Mouse (Mus musculus) forebrain, embryonic 14.5 days (tissue): ENCODE results near the gene Garnl3. TPM values are rescaled to one million over a fixed set of nuclear protein-coding genes. Genes with fewer than 3 reads are reported as not detected.

Experiments used
- ATAC-seq: fragments of 200-750 bp; cut with Nextera tagmentation; 2 replicates; pipeline ENCODE4 v1.8.0; 2017; ENCODE audit warnings: mild to moderate bottlenecking, moderate library complexity
- DNase-seq: peaks from one replicate; pipeline ENCODE4 v3.0.0-alpha.2; 2015; ENCODE audit warnings: low spot score
- H3K27ac ChIP-seq: fragments of 300-500 bp; sonication (generic); 2 replicates; pipeline ENCODE4 v1.5.1; 2014; ENCODE audit warnings: low read depth, mild to moderate bottlenecking, control low read depth, low read length, moderate library complexity
- H3K27me3 ChIP-seq: fragments of 300-500 bp; sonication (generic); replicated peaks from 2 replicates; pipeline ENCODE4 v1.6.1; 2014; ENCODE audit warnings: low read length, control low read depth, mixed read lengths; ENCODE audit not compliant: control insufficient read depth, insufficient read depth
- H3K36me3 ChIP-seq: fragments of 300-500 bp; sonication (generic); 2 replicates; pipeline ENCODE4 v1.6.1; 2014; ENCODE audit warnings: low read length, control low read depth; ENCODE audit not compliant: control insufficient read depth, insufficient read depth
- H3K4me1 ChIP-seq: fragments of 300-500 bp; sonication (generic); 2 replicates; pipeline ENCODE4 v1.6.1; 2014; ENCODE audit warnings: antibody characterized with exemption, low read length, control low read depth; ENCODE audit not compliant: control insufficient read depth, insufficient read depth
- H3K4me2 ChIP-seq: fragments of 300-500 bp; sonication (generic); 2 replicates; pipeline ENCODE4 v1.6.1; 2014; ENCODE audit warnings: mild to moderate bottlenecking, control low read depth, low read length
- H3K4me3 ChIP-seq: fragments of 300-500 bp; sonication (generic); 2 replicates; pipeline ENCODE4 v1.5.1; 2014; ENCODE audit warnings: low read depth, low read length, control low read depth
- H3K9ac ChIP-seq: fragments of 300-500 bp; sonication (generic); 2 replicates; pipeline ENCODE4 v1.6.1; 2014; ENCODE audit warnings: mild to moderate bottlenecking, low read length, control low read depth, moderate library complexity
- H3K9me3 ChIP-seq: fragments of 300-500 bp; sonication (generic); replicated peaks from 2 replicates; pipeline ENCODE4 v1.6.1; 2016; ENCODE audit warnings: low read length, control low read depth, mixed read lengths; ENCODE audit not compliant: control insufficient read depth
- WGBS: fragments of 180-500 bp; shearing (Covaris S2); extraction: QIAGEN DNeasy Blood & Tissue Kit; methylation state at CpG from one replicate; pipeline ENCODE4 v1.1.7; 2014; 5-methylcytosine and 5-hydroxymethylcytosine counted together
- polyA plus RNA-seq: library from polyadenylated mRNA; unstranded; fragments of >200 nt; fragmentation: Nextera tagmentation; extraction: Ambion mirVana; gene quantifications from 2 replicates; pipeline ENCODE4 v1.2.1, GENCODE M21; 2014

Garnl3 gene
- polyA plus RNA-seq, 1 experiment from 2014 or later: 21.3 TPM

- Histone ChIP-seq H3K9ac (no peak overlapping the region), H3K27me3 (no peaks in the 10 kb centered on the region), H3K9me3 (no peaks in the 10 kb centered on the region), H3K27ac (no peak overlapping the region), H3K4me1 (peaks cover 8% of the 10 kb centered on the region; the same call in 1 of the 2 replicates), H3K36me3 (peaks cover 47% of the 10 kb centered on the region), H3K4me3 (no peak overlapping the region), H3K4me2 (no peak overlapping the region)
- no peak for DNase-seq
- ATAC-seq: no peak
- 89% methylated on average over 10 of the region's 10 CpGs for WGBS
Observed at GRCm38 (mm10) chr2:33173126-33173525, 41.7 kb upstream of the Garnl3 start.

GRCm38 (mm10) chr2:33170777-33171565 lies 39.5 kb upstream of the Garnl3 start:
- H3K27ac ChIP-seq: peak overlapping the region; percentile 41; the same call in 1 of the 2 replicates
- no peaks in the 10 kb centered on the region for H3K9me3 ChIP-seq
- H3K4me1 ChIP-seq: 0 out of 2 replicates have a peak, but pooled peaks cover 5% of the 10 kb centered on the region
- ATAC-seq: peak; percentile 76
- no peak overlapping the region for H3K4me3 ChIP-seq
- no peak overlapping the region for H3K9ac ChIP-seq
- no peak overlapping the region for H3K4me2 ChIP-seq
- H3K27me3 ChIP-seq: no peaks in the 10 kb centered on the region
- DNase-seq: peak; percentile 71
- WGBS: 14% methylated on average over 10 of the region's 10 CpGs
- peaks cover 56% of the 10 kb centered on the region for H3K36me3 ChIP-seq

GRCm38 (mm10) chr2:33169445-33169844 lies 38.0 kb upstream of the Garnl3 start:
- H3K9me3 ChIP-seq: no peaks in the 10 kb centered on the region
- H3K9ac ChIP-seq: no peak overlapping the region
- no peak for ATAC-seq
- H3K4me1 ChIP-seq: 0 out of 2 replicates have a peak, but pooled peaks cover 5% of the 10 kb centered on the region
- DNase-seq: no peak
- H3K4me2 ChIP-seq: no peak overlapping the region
- no peak overlapping the region for H3K27ac ChIP-seq
- H3K36me3 ChIP-seq: peaks cover 56% of the 10 kb centered on the region
- no peaks in the 10 kb centered on the region for H3K27me3 ChIP-seq
- 78% methylated on average over 6 of the region's 6 CpGs for WGBS
- H3K4me3 ChIP-seq: no peak overlapping the region

GRCm38 (mm10) chr2:33167060-33167459 lies 35.6 kb upstream of the Garnl3 start:
- peaks cover 36% of the 10 kb centered on the region for H3K36me3 ChIP-seq
- WGBS: 95% methylated on average over 3 of the region's 3 CpGs
- ATAC-seq: no peak

GRCm38 (mm10) chr2:33165710-33166374 lies 34.4 kb upstream of the Garnl3 start:
- peak overlapping the region; percentile 44; the same call in 1 of the 2 replicates for H3K27ac ChIP-seq
- ATAC-seq: no peak
- no peak overlapping the region for H3K4me3 ChIP-seq
- 67% methylated on average over 7 of the region's 7 CpGs for WGBS
- H3K4me1 ChIP-seq: 0 out of 2 replicates have a peak, but pooled peaks cover 1% of the 10 kb centered on the region
- H3K9me3 ChIP-seq: no peaks in the 10 kb centered on the region
- DNase-seq: peak; percentile 16
- peaks cover 25% of the 10 kb centered on the region for H3K36me3 ChIP-seq
- H3K4me2 ChIP-seq: no peak overlapping the region
- H3K27me3 ChIP-seq: no peaks in the 10 kb centered on the region
- no peak overlapping the region for H3K9ac ChIP-seq

More at GRCm38 (mm10) chr2:33167060-33167459, 35.6 kb upstream of the Garnl3 start:
- H3K4me3 ChIP-seq: no peak overlapping the region
- H3K27me3 ChIP-seq: no peaks in the 10 kb centered on the region
- no peak overlapping the region for H3K4me2 ChIP-seq
- no peaks in the 10 kb centered on the region for H3K9me3 ChIP-seq
- H3K9ac ChIP-seq: no peak overlapping the region
- DNase-seq: no peak
- H3K27ac ChIP-seq: no peak overlapping the region
- 0 out of 2 replicates have a peak, but pooled peaks cover 5% of the 10 kb centered on the region for H3K4me1 ChIP-seq

GRCm38 (mm10) chr2:33165229-33165628 lies 33.8 kb upstream of the Garnl3 start:
- H3K4me2 ChIP-seq: no peak overlapping the region
- H3K9ac ChIP-seq: no peak overlapping the region
- peak overlapping the region; percentile 44; the same call in 1 of the 2 replicates for H3K27ac ChIP-seq
- WGBS: 93% methylated on average over 4 of the region's 4 CpGs
- H3K27me3 ChIP-seq: no peaks in the 10 kb centered on the region
- ATAC-seq: no peak
- no peak overlapping the region for H3K4me3 ChIP-seq
- H3K9me3 ChIP-seq: no peaks in the 10 kb centered on the region
- H3K4me1 ChIP-seq: no peaks in the 10 kb centered on the region
- DNase-seq: no peak
- H3K36me3 ChIP-seq: peaks cover 21% of the 10 kb centered on the region

- H3K4me2 ChIP-seq: no peak overlapping the region
- ATAC-seq (no peak), DNase-seq (no peak)
- H3K9me3 ChIP-seq: no peaks in the 10 kb centered on the region
- 76% methylated on average over 3 of the region's 3 CpGs for WGBS
- H3K27ac ChIP-seq: no peak overlapping the region
- H3K4me3 ChIP-seq: no peak overlapping the region
- peaks cover 20% of the 10 kb centered on the region for H3K36me3 ChIP-seq
- H3K4me1 ChIP-seq: no peaks in the 10 kb centered on the region
- no peaks in the 10 kb centered on the region for H3K27me3 ChIP-seq
- no peak overlapping the region for H3K9ac ChIP-seq
Observed at GRCm38 (mm10) chr2:33164646-33165045, 33.2 kb upstream of the Garnl3 start.

- DNase-seq: peak; percentile 8
- no peak overlapping the region for H3K9ac ChIP-seq
- H3K4me1 ChIP-seq: no peaks in the 10 kb centered on the region
- no peak overlapping the region for H3K4me2 ChIP-seq
- 90% methylated on average over 2 of the region's 2 CpGs for WGBS
- H3K4me3 ChIP-seq: no peak overlapping the region
- H3K27me3 ChIP-seq: no peaks in the 10 kb centered on the region
- H3K27ac ChIP-seq: no peak overlapping the region
- peaks cover 23% of the 10 kb centered on the region for H3K36me3 ChIP-seq
- ATAC-seq: no peak
- H3K9me3 ChIP-seq: no peaks in the 10 kb centered on the region
Observed at GRCm38 (mm10) chr2:33162126-33162525, 30.7 kb upstream of the Garnl3 start.
